Mouse (Mus musculus): Measurements from ENCODE around the gene BC037034.

DNA sequence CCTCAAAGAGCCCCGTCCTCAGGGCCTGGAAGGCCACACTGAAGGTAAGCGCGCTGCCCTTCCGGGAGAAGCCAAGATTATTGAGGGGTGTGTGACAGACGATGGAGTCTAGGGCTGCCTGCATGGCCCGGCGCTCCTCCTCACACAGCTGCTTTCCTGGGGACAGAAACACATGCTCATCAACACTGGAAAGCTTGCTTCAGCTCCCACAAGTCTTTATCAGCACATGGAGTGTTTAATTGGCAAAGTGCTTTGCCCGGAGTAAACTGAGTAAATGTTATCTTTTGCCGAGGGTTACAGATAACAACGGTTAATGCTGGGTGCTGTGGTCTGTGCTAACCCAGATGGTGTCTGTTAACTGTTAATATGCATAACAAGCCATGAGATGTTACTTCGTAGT, 3.0 kb downstream of the BC037034 start:
- no peak for TF ChIP-seq POLR2A (IDR thresholded peaks at IDR 0.05; ENCODE audit: insufficient read length, low read depth)
- TF ChIP-seq MYOG (IDR thresholded peaks at IDR 0.05; ENCODE audit: control insufficient read depth in 1 of 3, insufficient read depth in 1 of 3, insufficient read length in 2 of 3, low read depth in 2 of 3), result no peak
- no peak for TF ChIP-seq MAX (IDR thresholded peaks at IDR 0.05; ENCODE audit: low read depth)
- no peak for TF ChIP-seq POLR2AphosphoS2 (IDR thresholded peaks at IDR 0.05; ENCODE audit: insufficient read length, low read depth)
